Mouse (Mus musculus) intestine, embryonic 14.5 days (tissue): ENCODE data around the gene Zcchc14. TPM values are rescaled to one million over a fixed set of nuclear protein-coding genes. Genes with fewer than 3 reads are reported as not detected.

Experiments
- ATAC-seq: fragments of 200-750 bp; cut with Nextera tagmentation; replicated peaks from 2 replicates; pipeline ENCODE4 v1.8.0; 2017; ENCODE audit warnings: low read depth, moderate number of reproducible peaks, moderate TSS enrichment, moderate library complexity; ENCODE audit not compliant: low FRiP score, low TSS enrichment
- DNase-seq: peaks from one replicate; pipeline ENCODE4 v3.0.0-alpha.2; 2018; ENCODE audit warnings: low spot score
- H3K27ac ChIP-seq: fragments of 300-500 bp; sonication (generic); 2 replicates; pipeline ENCODE4 v1.5.1; 2014; ENCODE audit warnings: low read depth, mild to moderate bottlenecking, control low read depth
- H3K27me3 ChIP-seq: fragments of 300-500 bp; sonication (generic); replicated peaks from 2 replicates; pipeline ENCODE4 v1.6.1; 2014; ENCODE audit warnings: low read length, control low read depth; ENCODE audit not compliant: control insufficient read depth, insufficient read depth
- H3K36me3 ChIP-seq: fragments of 300-500 bp; sonication (generic); 2 replicates; pipeline ENCODE4 v1.6.1; 2014; ENCODE audit warnings: low read length, control low read depth; ENCODE audit not compliant: control insufficient read depth, insufficient read depth
- H3K4me1 ChIP-seq: fragments of 300-500 bp; sonication (generic); replicated peaks from 2 replicates; pipeline ENCODE4 v1.6.1; 2014; ENCODE audit warnings: low read length, control low read depth, mixed read lengths; ENCODE audit not compliant: control insufficient read depth, insufficient read depth
- H3K4me2 ChIP-seq: fragments of 300-500 bp; sonication (generic); 2 replicates; pipeline ENCODE4 v1.6.1; 2014; ENCODE audit warnings: low read length
- H3K4me3 ChIP-seq: fragments of 300-500 bp; sonication (generic); 2 replicates; pipeline ENCODE4 v1.5.1; 2014; ENCODE audit warnings: low read depth, low read length, control low read depth, mixed read lengths
- H3K9ac ChIP-seq: fragments of 300-500 bp; sonication (generic); 2 replicates; pipeline ENCODE4 v1.6.1; 2014; ENCODE audit warnings: mild to moderate bottlenecking, low read length
- H3K9me3 ChIP-seq: fragments of 300-500 bp; sonication (generic); 2 replicates; pipeline ENCODE4 v1.6.1; 2016; ENCODE audit warnings: low read length, control low read depth; ENCODE audit not compliant: control insufficient read depth
- WGBS: fragments of 180-500 bp; shearing (Covaris S2); extraction: QIAGEN DNeasy Blood & Tissue Kit; methylation state at CpG from one replicate; pipeline ENCODE4 v1.1.7; 2014; 5-methylcytosine and 5-hydroxymethylcytosine counted together
- polyA plus RNA-seq: library from polyadenylated mRNA; unstranded; fragments of >200 nt; fragmentation: Nextera tagmentation; extraction: Ambion mirVana; gene quantifications from 2 replicates; pipeline ENCODE4 v1.2.1, GENCODE M21; 2014

Gene Zcchc14
- polyA plus RNA-seq, 1 experiment from 2014 or later, result 21.9 TPM

- H3K9ac ChIP-seq, result no peak overlapping the region
- no peaks in the 10 kb centered on the region for H3K4me1 ChIP-seq
- no peak overlapping the region for H3K4me2 ChIP-seq
- no peaks in the 10 kb centered on the region for H3K27me3 ChIP-seq
- no peak overlapping the region for H3K27ac ChIP-seq
- no peaks in the 10 kb centered on the region for H3K36me3 ChIP-seq
- no peak overlapping the region for H3K4me3 ChIP-seq
- 20% methylated on average over 4 of the region's 4 CpGs for WGBS
- peak; percentile 63 for DNase-seq
- ATAC-seq, result no peak
- H3K9me3 ChIP-seq, result no peaks in the 10 kb centered on the region
Observed at GRCm38 (mm10) chr8:121685419-121685818, 32.7 kb upstream of the Zcchc14 start.

GRCm38 (mm10) chr8:121683083-121683832, 30.6 kb upstream of the Zcchc14 start:
- 60% methylated on average over 10 of the region's 10 CpGs for WGBS
- H3K4me1 ChIP-seq, result no peaks in the 10 kb centered on the region
- H3K27ac ChIP-seq, result no peak overlapping the region
- DNase-seq (no peak), ATAC-seq (no peak)
- no peak overlapping the region for H3K9ac ChIP-seq
- H3K27me3 ChIP-seq, result no peaks in the 10 kb centered on the region
- no peak overlapping the region for H3K4me3 ChIP-seq
- H3K4me2 ChIP-seq, result no peak overlapping the region
- no peaks in the 10 kb centered on the region for H3K9me3 ChIP-seq
- H3K36me3 ChIP-seq, result no peaks in the 10 kb centered on the region

DNA sequence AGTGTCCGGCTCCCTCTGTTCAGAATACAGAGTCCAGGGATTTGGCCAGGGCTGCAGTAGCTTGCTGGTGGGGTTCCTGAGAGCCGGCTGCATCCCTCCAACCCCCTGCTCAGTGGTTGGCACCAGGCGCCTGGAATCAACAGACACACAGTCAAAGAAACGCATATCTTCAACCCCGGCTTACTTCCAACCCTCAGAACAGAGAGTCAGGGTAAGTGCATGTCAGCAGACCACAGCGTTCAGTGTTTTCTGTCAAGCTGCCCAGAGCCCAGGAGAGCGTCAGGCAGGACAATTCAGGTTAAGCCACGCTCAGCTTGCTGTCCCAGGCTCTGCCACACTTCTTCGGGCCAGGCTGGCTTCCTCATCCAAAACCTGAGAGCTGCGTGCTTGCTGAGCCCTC, 28.8 kb upstream of the Zcchc14 start:
- Histone ChIP-seq H3K9ac (no peak overlapping the region), H3K4me2 (no peak overlapping the region), H3K4me3 (no peak overlapping the region), H3K27me3 (no peaks in the 10 kb centered on the region), H3K36me3 (no peaks in the 10 kb centered on the region), H3K27ac (no peak overlapping the region), H3K4me1 (no peaks in the 10 kb centered on the region), H3K9me3 (no peaks in the 10 kb centered on the region)
- DNase-seq, result no peak
- WGBS, result 53% methylated on average over 10 of the region's 10 CpGs
- ATAC-seq, result no peak

- no peak for ATAC-seq
- H3K27ac ChIP-seq, result no peak overlapping the region
- H3K9me3 ChIP-seq, result no peaks in the 10 kb centered on the region
- no peaks in the 10 kb centered on the region for H3K27me3 ChIP-seq
- no peaks in the 10 kb centered on the region for H3K4me1 ChIP-seq
- no peak overlapping the region for H3K4me3 ChIP-seq
- H3K36me3 ChIP-seq, result no peaks in the 10 kb centered on the region
- no peak overlapping the region for H3K9ac ChIP-seq
- WGBS, result 83% methylated on average over 4 of the region's 4 CpGs
- no peak overlapping the region for H3K4me2 ChIP-seq
- DNase-seq, result no peak
Observed at GRCm38 (mm10) chr8:121680896-121681295, 28.2 kb upstream of the Zcchc14 start.

DNA sequence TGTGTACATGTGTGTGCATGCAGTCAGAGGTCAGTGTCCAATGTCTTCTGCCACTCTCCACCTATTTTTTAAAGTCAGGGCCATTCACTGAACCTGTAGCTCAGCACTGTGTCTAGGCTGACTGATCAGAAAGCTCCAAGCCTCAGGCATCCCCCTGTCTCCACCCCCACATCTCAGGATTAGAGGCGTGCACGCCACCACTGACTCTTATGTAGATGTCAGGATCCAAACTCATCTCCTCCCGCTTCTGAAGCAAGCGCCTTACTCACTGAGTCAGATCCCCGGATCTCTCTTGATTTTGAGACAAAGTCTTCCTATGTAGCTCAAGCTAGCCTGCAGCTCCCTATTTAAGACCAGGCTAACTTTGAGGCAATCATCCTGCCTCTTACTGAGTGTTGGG, 26.0 kb upstream of the Zcchc14 start:
- ATAC-seq (no peak), DNase-seq (no peak)
- no peak overlapping the region for H3K27ac ChIP-seq
- 58% methylated on average over 5 of the region's 5 CpGs for WGBS
- H3K36me3 ChIP-seq, result no peaks in the 10 kb centered on the region
- H3K9ac ChIP-seq, result no peak overlapping the region
- no peaks in the 10 kb centered on the region for H3K9me3 ChIP-seq
- H3K4me3 ChIP-seq, result no peak overlapping the region
- H3K4me1 ChIP-seq, result no peaks in the 10 kb centered on the region
- H3K4me2 ChIP-seq, result no peak overlapping the region
- no peaks in the 10 kb centered on the region for H3K27me3 ChIP-seq

DNA sequence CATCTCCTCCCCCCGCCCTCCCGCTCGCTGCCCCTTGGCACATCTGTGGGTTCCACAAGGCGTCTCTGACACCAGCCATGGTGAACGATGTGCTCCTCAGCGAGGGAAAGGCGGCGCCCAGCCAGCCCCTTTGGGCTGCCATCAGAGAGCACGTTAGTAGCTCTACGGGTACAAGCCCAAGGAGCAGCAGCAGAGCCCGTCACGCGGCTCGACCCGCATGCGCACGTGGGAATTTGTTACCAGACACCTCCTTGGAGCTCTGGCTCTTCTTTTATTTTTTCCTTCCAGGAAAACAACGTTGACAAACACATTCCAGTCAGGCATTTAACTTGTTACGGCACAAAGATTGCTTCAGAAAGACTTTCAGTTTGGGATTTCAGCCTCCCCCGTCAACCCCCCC, 23.0 kb upstream of the Zcchc14 start:
- H3K4me2 ChIP-seq, result no peak overlapping the region
- no peaks in the 10 kb centered on the region for H3K36me3 ChIP-seq
- ATAC-seq, result no peak
- no peaks in the 10 kb centered on the region for H3K9me3 ChIP-seq
- no peak overlapping the region for H3K4me3 ChIP-seq
- no peak overlapping the region for H3K9ac ChIP-seq
- H3K27ac ChIP-seq, result no peak overlapping the region
- H3K4me1 ChIP-seq, result no peaks in the 10 kb centered on the region
- no peaks in the 10 kb centered on the region for H3K27me3 ChIP-seq
- DNase-seq, result no peak
- 45% methylated on average over 20 of the region's 20 CpGs for WGBS

DNA sequence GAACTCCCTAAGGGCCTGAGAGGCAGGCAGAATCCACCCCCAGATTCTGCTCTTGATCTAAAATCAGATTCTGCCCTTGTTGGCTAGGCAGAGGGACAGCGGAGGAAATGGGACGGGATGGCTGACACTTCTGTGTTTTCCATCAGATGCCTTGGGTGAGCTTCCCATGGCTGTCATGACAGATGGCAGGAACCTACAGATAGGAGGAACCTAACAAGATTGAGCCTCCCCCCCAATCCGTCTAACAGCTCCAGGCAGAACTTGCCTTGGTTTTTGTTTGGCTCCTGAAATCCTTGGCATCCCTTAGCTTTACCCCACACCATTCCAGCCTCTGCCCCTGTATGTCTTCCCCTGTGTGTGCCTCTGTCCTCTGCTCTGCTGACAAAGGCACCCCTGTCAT, 22.5 kb upstream of the Zcchc14 start:
- no peak overlapping the region for H3K27ac ChIP-seq
- no peak overlapping the region for H3K4me3 ChIP-seq
- WGBS, result 73% methylated on average over 3 of the region's 3 CpGs
- no peaks in the 10 kb centered on the region for H3K27me3 ChIP-seq
- ATAC-seq (no peak), DNase-seq (no peak)
- H3K4me1 ChIP-seq, result no peaks in the 10 kb centered on the region
- H3K4me2 ChIP-seq, result no peak overlapping the region
- no peaks in the 10 kb centered on the region for H3K36me3 ChIP-seq
- no peaks in the 10 kb centered on the region for H3K9me3 ChIP-seq
- H3K9ac ChIP-seq, result no peak overlapping the region

GRCm38 (mm10) chr8:121674524-121674923, 21.8 kb upstream of the Zcchc14 start:
- DNase-seq, result no peak
- Histone ChIP-seq H3K36me3 (no peaks in the 10 kb centered on the region), H3K27me3 (no peaks in the 10 kb centered on the region), H3K4me3 (no peak overlapping the region), H3K9me3 (no peaks in the 10 kb centered on the region), H3K27ac (no peak overlapping the region), H3K4me2 (no peak overlapping the region), H3K9ac (no peak overlapping the region), H3K4me1 (no peaks in the 10 kb centered on the region)
- WGBS, result 58% methylated on average over 5 of the region's 5 CpGs
- ATAC-seq, result no peak

GRCm38 (mm10) chr8:121673917-121674316, 21.2 kb upstream of the Zcchc14 start:
- no peak overlapping the region for H3K4me2 ChIP-seq
- H3K27ac ChIP-seq, result no peak overlapping the region
- no peak overlapping the region for H3K9ac ChIP-seq
- H3K36me3 ChIP-seq, result no peaks in the 10 kb centered on the region
- peaks cover 4% of the 10 kb centered on the region; the same call in 1 of the 2 replicates for H3K4me1 ChIP-seq
- 0 out of 2 replicates have a peak, but pooled peaks have one; percentile 51 for ATAC-seq
- WGBS, result 74% methylated on average over 5 of the region's 5 CpGs
- H3K27me3 ChIP-seq, result no peaks in the 10 kb centered on the region
- H3K9me3 ChIP-seq, result no peaks in the 10 kb centered on the region
- no peak for DNase-seq
- H3K4me3 ChIP-seq, result no peak overlapping the region
